Mouse (Mus musculus) heart, embryonic 14.5 days (tissue): Measurements from ENCODE around the gene Gm4070. TPM values are rescaled to one million over a fixed set of nuclear protein-coding genes. Genes with fewer than 3 reads are reported as not detected.
"Not testable (repeated sequence)": the region's sequence is repeated elsewhere in the genome, so short reads cannot be mapped to it uniquely, and the experiment has no call there.

Experiments
- ATAC-seq: fragments of 200-750 bp; cut with Nextera tagmentation; 2 replicates; pipeline ENCODE4 v1.8.0; 2017; ENCODE audit warnings: low read depth, moderate TSS enrichment; ENCODE audit not compliant: insufficient number of reproducible peaks, insufficient read depth, low FRiP score
- H3K27ac ChIP-seq, 2 experiments: fragments of 200-500 bp in 1 of 2; fragments of 300-500 bp in 1 of 2; sonication (generic) in 1 of 2; replicated peaks in 1 of 2; 2 replicates each; pipeline ENCODE4 v1.5.1; 2012 to 2014; ENCODE audit warnings: low read depth in 2 of 2, low read length in 2 of 2, control low read depth in 1 of 2, mild to moderate bottlenecking in 1 of 2, mixed read lengths in 1 of 2; ENCODE audit not compliant: control insufficient read depth in 1 of 2, insufficient read depth in 1 of 2
- H3K27me3 ChIP-seq: fragments of 300-500 bp; sonication (generic); 2 replicates; pipeline ENCODE4 v1.6.1; 2014; ENCODE audit warnings: mild to moderate bottlenecking, low read length, control low read depth; ENCODE audit not compliant: control insufficient read depth, insufficient read depth
- H3K36me3 ChIP-seq: fragments of 300-500 bp; sonication (generic); 2 replicates; pipeline ENCODE4 v1.6.1; 2014; ENCODE audit warnings: mild to moderate bottlenecking, control low read depth, low read length, mixed read lengths; ENCODE audit not compliant: control insufficient read depth, insufficient read depth
- H3K4me1 ChIP-seq, 2 experiments: fragments of 200-500 bp in 1 of 2; fragments of 300-500 bp in 1 of 2; sonication (generic) in 1 of 2; 2 replicates each; pipeline ENCODE4 v1.6.1; 2012 to 2014; ENCODE audit warnings: low read length in 2 of 2, control low read depth in 1 of 2, mixed read lengths in 1 of 2; ENCODE audit not compliant: control insufficient read depth in 2 of 2, insufficient read depth in 2 of 2
- H3K4me2 ChIP-seq: fragments of 300-500 bp; sonication (generic); 2 replicates; pipeline ENCODE4 v1.6.1; 2014; ENCODE audit warnings: mild to moderate bottlenecking, low read length
- H3K4me3 ChIP-seq, 2 experiments: fragments of 200-500 bp in 1 of 2; fragments of 300-500 bp in 1 of 2; sonication (generic) in 1 of 2; 2 replicates each; pipeline ENCODE4 v1.5.1; 2012 to 2014; ENCODE audit warnings: low read length in 2 of 2, mild to moderate bottlenecking in 2 of 2, control low read depth in 1 of 2, low read depth in 1 of 2, moderate library complexity in 1 of 2; ENCODE audit not compliant: control insufficient read depth in 1 of 2, insufficient read depth in 1 of 2
- H3K9ac ChIP-seq: fragments of 300-500 bp; sonication (generic); 2 replicates; pipeline ENCODE4 v1.6.1; 2014; ENCODE audit warnings: mild to moderate bottlenecking, low read length
- H3K9me3 ChIP-seq: fragments of 300-500 bp; sonication (generic); 2 replicates; pipeline ENCODE4 v1.6.1; 2016; ENCODE audit warnings: low read length, control low read depth; ENCODE audit not compliant: control insufficient read depth
- WGBS: fragments of 180-500 bp; shearing (Covaris S2); extraction: QIAGEN DNeasy Blood & Tissue Kit; methylation state at CpG from one replicate; pipeline ENCODE4 v1.1.7; 2014; 5-methylcytosine and 5-hydroxymethylcytosine counted together
- polyA plus RNA-seq: library from polyadenylated mRNA; unstranded; fragments of >200 nt; fragmentation: Nextera tagmentation; extraction: Ambion mirVana; gene quantifications from 2 replicates; pipeline ENCODE4 v1.2.1, GENCODE M21; 2014

The Gm4070 gene
- polyA plus RNA-seq, 1 experiment from 2014 or later: 1.2 TPM

DNA sequence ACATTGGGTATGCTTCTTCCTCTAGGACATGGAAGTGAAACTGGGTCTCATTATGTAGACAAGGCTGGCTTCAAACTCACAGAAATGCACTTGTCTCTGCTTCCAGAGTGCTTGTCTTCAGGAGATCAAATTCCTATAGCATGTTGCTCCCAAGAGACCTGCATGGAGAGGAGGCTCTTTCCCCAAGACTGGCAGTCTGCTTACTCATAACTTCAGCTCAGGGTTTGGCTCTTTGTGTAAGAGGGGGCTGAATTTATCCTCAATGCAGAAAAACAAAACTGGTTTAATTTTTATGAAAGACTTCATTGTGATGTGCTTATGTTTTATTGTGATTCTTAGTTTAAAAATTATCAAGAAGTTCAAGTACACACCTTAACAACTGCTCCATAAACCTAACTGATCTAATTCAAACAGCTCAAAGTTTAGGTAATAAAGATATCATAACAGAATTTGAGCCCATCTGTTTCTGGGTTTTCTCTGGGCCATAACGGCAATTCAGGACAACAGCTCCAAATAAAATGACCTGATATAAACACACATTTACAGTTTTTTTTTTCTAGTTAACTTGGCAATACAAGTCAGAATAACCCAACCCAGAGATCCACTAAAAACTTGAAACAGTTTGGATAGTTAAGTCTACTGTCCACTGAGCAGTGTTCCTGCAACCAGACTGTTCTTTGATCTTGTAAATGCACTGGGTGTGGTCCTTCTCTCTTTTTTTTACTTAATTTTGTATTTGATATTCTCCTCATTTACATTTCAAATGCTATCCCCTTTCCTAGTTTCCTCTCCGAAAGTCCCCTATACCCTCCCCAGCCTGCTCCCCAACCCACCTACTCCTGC is 97.8 kb downstream of the Gm4070 start:
- ATAC-seq, H3K27me3 ChIP-seq, H3K4me3 ChIP-seq, H3K4me1 ChIP-seq, H3K9ac ChIP-seq, H3K36me3 ChIP-seq, H3K4me2 ChIP-seq, H3K27ac ChIP-seq, H3K9me3 ChIP-seq: not testable (repeated sequence)
- no CpG with 5 or more reads among the region's 2 CpGs for WGBS

Other genes with a start within 250 kb of the Gm4070 start
- gene Ilk, start 217.4 kb downstream of the Gm4070 start, polyA plus RNA-seq: 401 and 404 TPM in 2 replicates
- gene Rrp8, start 216.6 kb downstream of the Gm4070 start, polyA plus RNA-seq: 19.6 and 22.4 TPM in 2 replicates
- 135 and 159 TPM in 2 replicates for gene Taf10, start 209.6 kb downstream of the Gm4070 start, polyA plus RNA-seq
- gene Tpp1, start 201.7 kb downstream of the Gm4070 start, polyA plus RNA-seq: 89.2 and 104 TPM in 2 replicates
- gene Dchs1, start 166.3 kb downstream of the Gm4070 start, polyA plus RNA-seq: 7.7 and 8.3 TPM in 2 replicates
- 206 and 233 TPM in 2 replicates for gene Mrpl17, start 142.9 kb downstream of the Gm4070 start, polyA plus RNA-seq